Mouse (Mus musculus): ENCODE data around the gene Gm45753.
"Not testable (repeated sequence)": the region's sequence is repeated elsewhere in the genome, so short reads cannot be mapped to it uniquely, and the experiment has no call there.

Gm45753 gene

DNA sequence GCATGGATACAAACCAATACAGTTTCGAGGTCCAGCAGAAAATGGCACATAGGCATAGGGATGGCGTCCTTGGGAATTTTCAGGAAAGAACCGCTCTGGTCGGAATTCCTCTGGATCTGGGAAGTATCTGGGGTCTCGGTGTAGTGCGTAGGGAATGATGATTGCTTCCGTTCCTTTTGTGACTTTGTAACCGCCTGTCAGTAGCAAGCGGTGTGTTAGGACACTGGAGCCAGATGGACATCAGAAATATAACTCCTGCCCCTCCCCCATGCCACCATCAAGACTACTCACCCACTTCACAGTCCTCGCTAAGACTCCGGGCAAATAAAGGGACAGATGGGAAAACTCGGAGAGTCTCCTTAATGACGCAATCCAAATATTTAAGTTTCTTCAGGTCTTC, at the start of gene Gm45753:
Gm45753 (minus strand) TSS at position 101 of the 400 bp plus-strand sequence.
- DNase-seq (ENCODE audit: low read depth, low spot score) = no peak

DNA sequence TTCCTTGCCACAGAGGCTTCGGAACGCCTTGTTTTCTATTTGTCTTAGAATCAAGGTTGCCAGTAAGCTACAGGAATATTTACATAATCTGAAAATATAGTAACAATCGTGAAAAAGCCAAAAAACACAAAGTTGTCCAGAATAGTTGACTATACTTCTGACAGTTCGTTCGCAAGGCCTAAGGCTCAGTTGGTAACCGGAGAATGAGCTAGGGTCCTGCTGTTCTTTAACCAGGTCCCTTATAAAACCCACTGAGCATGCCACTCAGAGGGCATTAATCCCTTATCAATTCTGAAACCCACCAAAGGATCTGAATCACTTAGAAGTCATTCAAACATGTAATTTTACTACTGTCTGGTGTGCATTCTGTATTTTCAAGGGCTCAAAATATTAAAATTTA, 47.5 kb upstream of the Gm45753 start:
- no peak for DNase-seq (ENCODE audit: low read depth, low spot score)

DNA sequence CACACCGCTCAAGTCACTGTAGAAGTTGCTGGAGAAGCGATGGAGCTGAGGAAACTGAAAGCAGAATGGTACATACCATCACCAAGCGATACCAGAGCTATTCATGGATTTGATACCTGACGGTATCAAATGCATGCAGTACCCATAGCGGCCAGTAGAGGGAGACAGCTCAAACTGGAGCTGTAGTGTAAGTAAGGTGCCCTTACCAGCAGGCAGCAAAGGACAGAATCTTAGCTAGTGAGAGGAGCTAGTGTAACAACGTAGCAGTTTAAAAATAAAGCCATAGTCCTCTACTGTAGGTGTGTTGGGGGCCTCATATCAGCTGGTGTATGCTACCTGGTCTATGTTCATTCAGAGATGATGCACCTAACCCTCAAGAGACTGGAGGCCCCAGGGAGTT, 36.8 kb upstream of the Gm45753 start:
- peak; percentile 93 for DNase-seq (ENCODE audit: low read depth, low spot score)

DNA sequence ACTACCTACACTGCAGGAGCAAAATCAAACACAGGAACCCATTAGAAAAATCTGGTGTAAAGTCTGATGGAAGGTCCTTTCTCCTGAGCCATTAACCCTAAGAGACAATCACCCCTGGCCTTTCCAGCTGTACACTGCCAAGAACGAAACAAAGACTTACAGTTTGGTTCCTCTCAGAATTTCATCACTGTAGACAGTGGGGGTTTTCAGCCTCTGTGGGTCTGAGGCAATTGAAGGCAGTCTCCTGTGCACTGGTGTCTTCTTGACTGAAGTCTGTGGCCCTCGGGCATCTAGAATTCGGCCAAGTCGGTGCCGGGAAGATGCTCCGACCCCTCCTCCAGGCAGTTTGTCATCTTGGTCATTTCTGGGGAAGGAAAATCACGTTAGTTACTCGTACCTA, 36.0 kb upstream of the Gm45753 start:
- DNase-seq (ENCODE audit: low read depth, low spot score) = no peak

DNA sequence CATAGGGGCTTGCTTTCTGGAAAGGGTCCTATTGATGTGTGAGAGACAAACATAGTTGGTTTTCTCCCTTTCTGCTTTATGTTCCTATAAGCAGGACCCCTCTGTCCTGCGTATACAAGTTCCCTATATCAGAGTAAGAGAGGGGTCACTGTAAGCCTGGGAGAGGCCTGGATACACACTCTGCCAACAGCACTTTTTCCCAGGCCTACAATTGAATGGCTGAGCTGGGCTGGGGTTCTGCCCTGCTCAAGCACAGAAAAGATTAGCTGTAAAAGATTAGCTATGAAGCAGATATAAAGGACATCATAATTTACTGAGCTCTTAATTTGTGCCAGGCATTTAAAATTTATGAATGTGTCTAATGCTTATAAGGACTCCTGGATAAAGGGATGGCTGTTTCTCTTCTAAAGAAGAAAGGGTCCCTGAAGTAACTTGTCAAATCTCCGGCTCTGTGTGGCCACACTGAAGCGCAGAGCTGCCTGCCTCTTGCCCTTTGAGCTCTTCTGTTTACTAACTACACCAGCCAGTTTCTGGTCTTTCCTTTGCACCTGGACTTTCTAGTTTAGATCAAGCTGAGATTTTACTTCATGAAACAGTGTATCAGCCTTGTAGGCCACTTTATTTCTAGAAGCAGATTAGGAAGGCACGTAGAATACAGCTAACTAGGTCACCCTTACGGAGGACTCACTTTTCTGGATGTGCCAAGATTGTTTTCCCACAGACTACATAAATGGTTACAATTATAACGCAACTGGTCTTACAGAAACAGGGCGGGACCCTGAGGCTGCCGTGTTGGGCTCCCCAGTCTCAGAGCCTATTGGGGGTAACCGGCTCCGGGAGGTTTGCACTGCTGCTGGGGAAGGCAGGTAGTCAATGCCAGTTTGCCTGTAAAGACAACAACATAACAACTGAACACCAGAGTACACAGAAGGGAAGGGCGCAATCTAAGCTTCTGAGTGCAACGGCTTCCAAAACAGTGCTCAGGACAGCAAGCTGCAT, 33.7 kb upstream of the Gm45753 start:
- DNase-seq (ENCODE audit: low read depth, low spot score) = no peak

DNA sequence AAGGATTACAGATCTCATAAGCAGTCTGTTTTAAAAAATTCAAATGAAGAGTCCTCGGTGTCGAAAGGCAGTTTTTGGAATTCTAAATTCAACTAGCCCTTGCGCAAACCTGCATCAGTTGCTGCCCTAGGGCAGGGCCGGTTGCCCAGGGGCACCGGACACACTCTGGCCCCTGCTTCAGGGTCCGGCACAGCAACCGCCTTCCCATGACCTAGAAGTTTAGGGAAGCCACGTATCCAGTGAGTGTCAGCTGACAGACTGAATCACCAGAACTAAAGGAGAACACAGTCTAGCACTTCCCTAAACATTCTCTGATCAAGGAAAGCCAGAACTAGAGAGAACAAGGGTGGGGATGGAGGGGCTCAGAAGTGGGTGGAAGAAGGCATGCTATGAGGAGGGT, 25.2 kb upstream of the Gm45753 start:
- DNase-seq (ENCODE audit: low read depth, low spot score) = no peak

DNA sequence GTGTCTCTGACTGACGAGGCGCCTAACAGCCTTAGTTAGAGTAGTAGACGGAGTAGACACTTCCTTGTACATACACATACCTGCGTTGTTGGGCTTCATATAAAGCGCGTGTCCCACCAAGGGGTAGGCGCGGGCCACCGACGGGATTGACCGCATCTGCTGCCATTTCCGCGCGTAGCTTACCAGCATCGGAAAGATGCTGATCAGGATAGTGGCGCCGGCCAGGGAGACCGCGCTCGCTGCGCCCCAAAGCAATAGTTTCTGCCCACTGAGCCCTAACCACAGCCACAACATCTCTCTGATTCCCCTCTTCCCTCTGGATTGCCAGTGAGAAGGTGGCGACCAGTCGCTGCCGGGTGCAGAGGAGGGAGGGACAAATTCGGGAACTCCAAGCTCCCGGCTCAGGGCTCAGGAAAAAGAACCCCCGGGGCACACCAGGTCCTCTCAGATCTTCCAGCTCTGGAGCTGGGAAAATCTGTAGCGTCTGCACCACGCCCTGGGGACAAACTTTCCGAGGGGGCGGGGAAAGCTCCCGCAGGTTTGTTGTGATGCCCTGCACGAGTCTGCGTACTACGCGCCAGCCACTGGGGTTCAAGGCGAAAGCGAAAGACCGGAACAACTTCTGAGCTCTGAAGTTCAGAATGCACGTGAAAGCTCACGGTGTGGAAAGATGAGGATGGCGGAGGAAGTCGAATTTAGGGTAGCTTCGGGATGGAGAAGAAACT, 24.6 kb upstream of the Gm45753 start, which contains the start of gene Cyp4v3:
Cyp4v3 (minus strand) TSS at position 532 of the 725 bp plus-strand sequence.
- DNase-seq (ENCODE audit: low read depth, low spot score) = peak; percentile 87

DNA sequence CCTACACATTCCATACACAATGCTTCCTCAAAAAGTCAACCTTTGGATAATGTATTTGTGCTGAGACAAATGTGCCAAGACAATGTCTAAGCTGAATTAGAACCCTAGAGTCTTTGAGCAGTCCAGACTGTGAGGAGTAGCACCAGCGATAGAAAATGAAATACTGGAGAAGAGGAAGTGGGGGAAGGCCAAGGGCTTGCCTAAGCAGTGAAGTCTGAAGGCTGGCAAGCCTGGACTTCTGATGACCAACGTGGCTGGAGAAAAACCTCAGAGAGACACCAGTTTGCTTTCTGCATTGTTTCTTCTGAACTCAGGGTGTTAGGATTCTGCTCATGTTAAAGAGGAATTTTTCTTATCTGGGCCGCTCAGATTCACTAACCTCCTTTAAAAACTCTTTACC, 22.6 kb upstream of the Gm45753 start:
- no peak for DNase-seq (ENCODE audit: low read depth, low spot score)

DNA sequence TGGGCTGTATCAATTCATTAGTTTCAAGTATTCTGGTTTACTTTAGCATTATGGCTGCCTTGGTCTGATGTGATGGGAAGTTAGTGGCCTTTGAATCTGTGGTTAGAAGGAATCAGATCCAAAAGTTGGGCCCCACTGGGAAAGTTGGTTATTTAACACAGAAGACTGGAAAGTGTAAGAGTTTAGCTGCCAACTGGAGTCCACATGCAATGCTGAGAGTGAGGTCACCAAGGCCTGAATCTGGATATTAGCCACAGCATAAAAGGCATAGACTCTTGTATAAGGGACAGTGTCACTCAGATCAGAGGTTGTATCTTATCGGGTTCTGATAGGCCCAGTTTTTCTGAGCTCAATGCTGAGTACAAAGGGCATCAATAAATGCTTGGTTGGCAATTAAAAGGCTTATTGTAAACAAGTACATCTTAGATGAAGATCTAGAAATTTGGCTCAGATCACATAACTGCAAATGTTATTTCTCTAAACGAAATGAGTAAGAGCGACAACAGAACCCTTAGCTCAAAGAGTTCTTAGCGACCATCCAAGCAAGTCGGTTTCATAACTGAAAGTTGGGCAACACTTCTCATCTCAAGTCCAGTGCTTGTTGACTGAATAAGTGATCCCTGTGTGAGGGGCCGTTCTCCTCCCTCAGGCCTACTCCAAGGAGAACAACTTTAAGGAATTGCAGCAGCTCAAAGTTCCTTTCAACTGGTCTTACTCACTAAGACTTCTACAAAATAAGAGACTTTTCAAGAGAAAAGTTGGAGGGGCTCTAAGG, 21.1 kb upstream of the Gm45753 start:
- no peak for DNase-seq (ENCODE audit: low read depth, low spot score)

DNA sequence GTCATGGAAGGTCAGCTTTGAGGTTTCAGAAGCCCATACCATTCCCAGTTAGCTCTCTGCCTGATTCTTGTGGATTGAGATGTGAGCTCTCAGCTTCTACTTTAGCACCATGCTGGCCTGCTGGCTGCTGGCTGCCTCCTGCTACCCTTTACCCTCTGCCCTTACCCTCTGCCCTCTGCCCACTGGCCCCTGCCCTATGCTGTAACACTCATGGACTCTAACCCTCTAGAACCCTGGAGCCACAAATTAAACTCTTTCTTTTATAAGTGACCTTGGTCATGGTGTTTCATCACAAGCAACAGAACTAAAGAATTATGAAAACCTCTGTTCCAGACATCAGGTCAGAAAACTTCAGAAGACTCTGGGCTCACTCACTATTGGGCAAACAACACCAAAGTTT, 18.8 kb upstream of the Gm45753 start:
- not testable (repeated sequence) for DNase-seq (ENCODE audit: low read depth, low spot score)

DNA sequence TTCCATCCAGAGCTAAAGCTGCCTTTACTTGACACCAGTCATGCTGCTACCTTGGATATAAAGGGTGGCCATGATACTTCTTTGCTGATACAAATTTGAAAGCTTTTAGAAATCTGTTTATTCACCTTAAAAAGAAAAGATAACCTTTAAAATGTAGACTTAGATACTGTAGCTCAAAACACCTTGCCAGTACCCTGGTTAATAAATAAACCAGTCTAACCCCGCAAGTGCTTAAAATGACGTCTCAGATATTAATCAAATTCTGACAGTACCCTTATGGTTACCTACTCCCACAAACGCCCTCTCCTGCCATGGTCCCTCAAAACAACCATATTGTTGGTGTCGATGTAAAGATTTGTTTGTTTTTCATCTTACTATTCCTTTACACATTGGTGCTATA, 15.9 kb upstream of the Gm45753 start:
- no peak for DNase-seq (ENCODE audit: low read depth, low spot score)

DNA sequence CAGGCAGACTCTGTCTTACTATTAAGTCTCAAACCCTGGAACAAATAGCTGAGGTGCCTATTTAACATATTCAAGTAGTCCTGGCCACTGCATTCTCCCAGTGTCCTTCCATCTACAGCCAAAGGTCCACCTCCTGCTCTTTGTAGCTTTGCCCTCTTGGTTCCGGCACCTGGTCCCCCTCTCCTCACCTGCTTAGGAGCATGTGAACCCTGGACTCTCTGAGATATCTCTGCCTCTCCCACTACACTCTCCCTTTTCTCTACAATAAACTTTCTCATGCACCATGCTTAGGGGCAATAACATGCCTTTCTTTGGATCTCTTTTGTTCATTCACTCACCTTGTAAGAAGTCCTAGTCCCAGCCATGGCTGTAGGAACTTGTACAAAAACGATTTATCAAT, 13.1 kb upstream of the Gm45753 start:
- DNase-seq (ENCODE audit: low read depth, low spot score) = no peak

DNA sequence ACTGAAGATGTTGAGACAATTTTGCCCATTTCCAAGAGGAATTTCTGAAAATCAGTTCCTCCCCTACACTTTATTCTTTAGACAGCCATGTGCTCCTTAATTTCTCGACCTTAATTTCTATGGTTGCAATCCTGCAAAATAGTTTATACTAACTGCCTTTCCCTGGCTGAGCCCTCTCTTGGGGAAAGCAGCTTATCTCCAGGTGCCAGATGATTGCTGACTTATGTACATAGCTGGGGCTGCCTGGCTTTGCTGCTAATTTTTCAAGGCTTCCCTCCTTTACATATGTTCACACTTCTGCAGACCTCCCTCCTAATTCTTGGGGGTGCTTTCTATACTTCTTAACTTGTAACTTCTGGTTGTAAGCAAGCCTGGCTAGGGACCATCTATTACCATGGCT, 12.7 kb upstream of the Gm45753 start:
- no peak for DNase-seq (ENCODE audit: low read depth, low spot score)

DNA sequence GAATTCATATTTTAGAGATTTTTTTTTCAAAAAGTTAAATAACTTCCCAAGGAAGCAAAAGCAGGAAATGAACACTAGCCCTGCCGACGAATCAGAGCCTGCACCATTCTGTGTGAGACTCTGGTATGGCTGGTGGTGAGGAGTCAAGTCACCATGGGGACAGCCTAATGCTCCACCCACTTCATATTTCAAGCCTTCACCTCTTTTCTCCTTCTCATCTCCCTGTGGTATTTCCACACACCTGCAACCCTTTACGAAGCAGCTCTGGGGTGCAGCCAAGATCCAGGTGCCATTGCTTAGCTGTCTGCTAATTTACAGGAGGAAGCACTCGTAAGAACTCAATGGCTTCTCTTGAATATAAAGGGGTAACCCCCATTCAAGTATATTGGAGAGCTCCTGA, 2.7 kb upstream of the Gm45753 start:
- no peak for DNase-seq (ENCODE audit: low read depth, low spot score)

DNA sequence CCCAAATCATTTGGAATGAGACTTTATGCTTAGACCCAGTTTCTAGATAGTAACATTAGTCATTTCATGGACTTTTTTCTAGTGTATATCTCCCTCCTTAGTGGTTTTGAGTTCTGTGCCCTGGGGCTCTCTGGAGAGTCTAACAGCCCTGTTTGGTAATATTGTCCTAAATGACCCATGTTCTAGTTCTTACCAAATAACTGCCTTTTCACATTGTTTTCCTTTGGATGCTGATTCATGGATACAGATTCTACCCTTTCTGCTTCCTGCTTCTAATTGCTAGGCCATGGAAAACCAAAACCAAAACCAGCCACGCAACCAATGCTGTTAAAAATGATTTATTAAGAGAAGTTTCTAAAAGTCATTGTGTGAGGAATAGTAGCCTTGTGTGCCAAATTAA, 2.8 kb downstream of the Gm45753 start:
- DNase-seq (ENCODE audit: low read depth, low spot score) = no peak

DNA sequence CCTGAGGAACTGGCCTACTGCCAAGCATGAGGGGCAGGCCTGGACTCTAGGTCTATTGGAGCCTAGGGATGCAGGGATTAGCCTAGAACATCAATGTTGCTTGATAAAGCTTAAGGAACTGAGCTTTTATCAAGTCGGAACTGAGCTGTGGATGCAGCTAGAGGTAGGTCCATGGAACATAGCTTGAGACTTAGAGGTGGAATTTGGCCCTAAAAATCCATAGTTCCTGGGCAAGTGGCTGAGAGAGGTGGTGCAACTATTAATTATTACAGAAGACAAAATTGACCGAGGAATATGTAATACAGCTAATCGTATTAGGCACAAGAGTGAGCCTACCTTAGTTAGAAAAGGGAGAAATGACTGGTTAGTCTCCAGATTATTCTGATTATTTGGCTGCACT, 3.9 kb downstream of the Gm45753 start:
- DNase-seq (ENCODE audit: low read depth, low spot score) = no peak

DNA sequence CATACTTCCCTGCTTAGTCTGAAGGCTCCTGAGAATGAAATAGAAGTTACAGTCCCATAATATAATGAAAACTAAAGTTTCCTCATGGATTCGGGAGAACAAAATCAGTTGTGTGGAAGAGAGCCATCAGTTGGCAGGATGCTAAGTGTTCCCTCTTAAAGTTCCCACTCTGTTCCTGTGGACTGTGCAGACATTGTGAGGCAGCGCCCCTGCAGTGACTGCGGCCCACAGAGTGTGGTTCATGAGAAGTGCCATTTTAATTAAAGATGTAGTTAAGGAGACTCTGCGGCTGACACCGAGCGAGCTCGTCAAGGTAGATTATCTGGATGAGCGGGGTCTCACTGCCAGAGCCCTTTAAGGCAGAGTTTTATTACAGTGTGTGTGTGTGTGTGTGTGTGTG, 5.9 kb downstream of the Gm45753 start:
- DNase-seq (ENCODE audit: low read depth, low spot score) = no peak

DNA sequence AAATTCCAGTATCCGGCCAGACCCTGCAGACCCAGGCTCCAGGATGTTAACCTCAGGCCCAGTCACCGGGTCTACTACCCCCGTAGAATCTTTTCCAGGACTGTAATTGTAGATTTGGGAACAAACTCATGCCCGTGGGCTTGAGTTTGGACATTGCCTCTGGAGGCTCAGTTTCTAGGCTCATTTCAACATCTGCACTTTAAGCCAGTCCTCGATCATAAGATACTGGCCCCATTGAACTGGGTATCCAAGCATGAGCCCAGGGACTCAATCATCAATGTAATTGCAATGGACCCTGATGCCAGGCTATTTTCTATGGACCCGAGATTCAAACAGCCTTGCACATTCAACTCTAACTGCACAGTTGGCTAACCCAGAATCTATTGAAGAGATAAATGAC, 13.0 kb downstream of the Gm45753 start:
- DNase-seq (ENCODE audit: low read depth, low spot score) = no peak

DNA sequence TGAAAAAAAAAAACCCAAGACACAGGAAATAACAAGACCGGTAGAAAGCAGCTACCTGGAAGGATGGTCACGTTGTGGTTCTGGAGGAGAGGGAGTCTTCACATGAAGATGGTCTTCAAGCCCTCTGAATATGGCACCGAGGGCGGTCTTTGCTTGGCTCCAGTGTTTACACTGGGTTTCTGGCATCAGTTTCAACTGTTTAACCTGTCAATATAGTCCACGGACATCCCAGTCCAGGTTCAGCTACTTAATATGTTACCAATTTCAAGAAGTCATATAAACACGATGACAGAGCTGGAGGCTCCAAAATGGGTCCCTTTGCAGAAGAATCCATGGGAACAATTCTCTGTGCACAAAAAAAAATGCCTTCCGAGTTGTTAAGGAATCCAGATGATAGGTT, 13.6 kb downstream of the Gm45753 start, which contains the start of gene Klkb1:
Klkb1 (minus strand) TSS at position 173 of the 400 bp plus-strand sequence.
- DNase-seq (ENCODE audit: low read depth, low spot score) = no peak

DNA sequence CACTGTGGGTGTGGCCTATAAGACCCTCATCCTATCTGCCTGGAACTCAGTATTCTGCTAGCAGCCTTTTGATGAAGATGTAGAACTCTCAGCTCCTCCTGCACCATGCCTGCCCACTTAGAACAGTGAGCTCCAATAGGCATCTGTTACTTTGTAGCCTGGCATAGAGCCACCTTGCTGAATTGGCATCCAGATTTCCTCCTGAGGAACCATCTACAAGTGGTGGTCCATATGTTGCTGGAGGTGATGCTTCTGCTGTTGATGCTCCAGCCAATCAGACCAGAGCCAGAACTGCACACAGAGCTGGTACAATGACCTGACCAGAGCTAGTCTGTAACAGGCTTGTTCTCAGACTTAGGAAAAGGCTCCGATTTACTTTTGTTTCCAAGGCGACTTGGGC, 16.5 kb downstream of the Gm45753 start:
- no peak for DNase-seq (ENCODE audit: low read depth, low spot score)

DNA sequence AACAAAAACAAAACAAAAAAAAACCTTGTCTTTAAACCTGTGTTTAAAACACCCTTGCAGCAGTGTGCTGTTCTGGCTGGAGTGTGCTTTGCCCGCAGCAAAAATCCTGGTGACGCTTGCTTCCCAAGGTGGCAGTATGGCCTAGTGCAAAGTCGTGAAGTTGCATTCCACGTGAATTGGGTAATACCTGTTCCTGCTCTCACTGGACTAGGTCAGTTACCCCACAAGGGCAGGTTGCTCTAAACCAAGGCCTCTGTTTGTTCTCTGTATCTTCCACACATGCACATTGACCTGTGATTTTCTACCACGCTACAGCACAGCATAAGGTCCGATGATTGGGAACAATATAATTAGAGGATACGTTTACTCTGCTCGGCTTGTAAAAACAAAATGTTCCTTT, 26.6 kb downstream of the Gm45753 start:
- DNase-seq (ENCODE audit: low read depth, low spot score) = no peak

DNA sequence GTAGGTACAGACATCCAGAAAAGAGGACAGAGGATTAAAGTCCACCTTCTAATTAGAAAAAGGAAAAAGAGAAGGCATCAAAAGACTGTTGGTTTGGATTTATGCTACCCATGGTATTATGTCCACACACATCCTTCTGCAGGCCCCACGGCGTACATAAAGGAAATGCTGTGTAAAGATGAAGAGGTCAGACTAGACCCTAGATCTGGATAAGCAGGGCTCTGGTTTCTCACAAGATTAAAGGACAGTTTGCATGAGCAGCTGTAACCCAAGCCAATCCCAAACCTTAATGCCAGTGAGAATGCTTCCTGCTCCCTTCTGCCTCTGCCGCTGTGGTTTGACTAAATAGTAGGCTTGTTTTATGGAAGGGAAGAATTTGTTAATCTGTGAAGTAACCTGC, 30.8 kb downstream of the Gm45753 start:
- no peak for DNase-seq (ENCODE audit: low read depth, low spot score)
